Mouse (Mus musculus): Measurements from ENCODE around the gene Serinc3. TPM values are rescaled to one million over a fixed set of nuclear protein-coding genes. Genes with fewer than 3 reads are reported as not detected.

The Serinc3 gene
- polyA plus RNA-seq, 1 experiment from 2014 or later, result 37.9 TPM

Other genes with a start within 250 kb of the Serinc3 start
- gene Jph2, start 247.1 kb downstream of the Serinc3 start, polyA plus RNA-seq (2014; fragmentation: Nextera tagmentation; extraction: Ambion mirVana), result 0.08 and 0.15 TPM in 2 replicates
- 83.6 and 90.3 TPM in 2 replicates for gene Oser1, start 220.4 kb downstream of the Serinc3 start, polyA plus RNA-seq (2014; fragmentation: Nextera tagmentation; extraction: Ambion mirVana)
- gene Gdap1l1, start 206.7 kb downstream of the Serinc3 start, polyA plus RNA-seq (2014; fragmentation: Nextera tagmentation; extraction: Ambion mirVana), result 107 and 113 TPM in 2 replicates
- gene Fitm2, start 172.5 kb downstream of the Serinc3 start, polyA plus RNA-seq (2014; fragmentation: Nextera tagmentation; extraction: Ambion mirVana), result 8.6 and 10.4 TPM in 2 replicates
- gene R3hdml, start 152.8 kb downstream of the Serinc3 start, polyA plus RNA-seq (2014; fragmentation: Nextera tagmentation; extraction: Ambion mirVana), result 0.40 TPM in 1 of 2 replicates, not detected in the other
- gene Hnf4a, start 138.3 kb downstream of the Serinc3 start, polyA plus RNA-seq (2014; fragmentation: Nextera tagmentation; extraction: Ambion mirVana), result not detected in 2 replicates
- gene Ttpal, start 42.8 kb downstream of the Serinc3 start, polyA plus RNA-seq (2014; fragmentation: Nextera tagmentation; extraction: Ambion mirVana), result 44.8 and 46.7 TPM in 2 replicates
- gene Pkig, start 13.3 kb upstream of the Serinc3 start, polyA plus RNA-seq (2014; fragmentation: Nextera tagmentation; extraction: Ambion mirVana), result 163 and 181 TPM in 2 replicates
- 4.5 and 5.5 TPM in 2 replicates for gene Ada, start 105.1 kb upstream of the Serinc3 start, polyA plus RNA-seq (2014; fragmentation: Nextera tagmentation; extraction: Ambion mirVana)
- 0.13 TPM in 1 of 2 replicates, not detected in the other for gene Ccn5, start 175.7 kb upstream of the Serinc3 start, polyA plus RNA-seq (2014; fragmentation: Nextera tagmentation; extraction: Ambion mirVana)
- not detected in 2 replicates for gene Kcnk15, start 208.5 kb upstream of the Serinc3 start, polyA plus RNA-seq (2014; fragmentation: Nextera tagmentation; extraction: Ambion mirVana)

Measured in forebrain, embryonic 14.5 days (tissue).